Mouse (Mus musculus): ENCODE data around the gene Trpc1. TPM values are rescaled to one million over a fixed set of nuclear protein-coding genes. Genes with fewer than 3 reads are reported as not detected.

Gene Trpc1
- polyA plus RNA-seq (2014; fragmentation: Illumina TruSeq; extraction: RNeasy Lipid Tissue Mini Kit (QIAGEN cat#74804); ENCODE audit: low replicate concordance): 3.5 TPM

GRCm38 (mm10) chr9:95750037-95750511, at the start of gene Trpc1:
TSS of gene Trpc1 (minus strand) at chr9:95750375.

Other genes with a start within 250 kb of the Trpc1 start
- gene U2surp, start 238.4 kb downstream of the Trpc1 start, polyA plus RNA-seq (2014; fragmentation: Illumina TruSeq; extraction: RNeasy Lipid Tissue Mini Kit (QIAGEN cat#74804); ENCODE audit: low replicate concordance): 118 TPM
- 10.0 TPM for gene Paqr9, start 190.7 kb downstream of the Trpc1 start, polyA plus RNA-seq (2014; fragmentation: Illumina TruSeq; extraction: RNeasy Lipid Tissue Mini Kit (QIAGEN cat#74804); ENCODE audit: low replicate concordance)
- 0.33 TPM for gene Pcolce2, start 112.8 kb downstream of the Trpc1 start, polyA plus RNA-seq (2014; fragmentation: Illumina TruSeq; extraction: RNeasy Lipid Tissue Mini Kit (QIAGEN cat#74804); ENCODE audit: low replicate concordance)
- 2,677 TPM for gene Pls1, start 94.9 kb upstream of the Trpc1 start, polyA plus RNA-seq (2014; fragmentation: Illumina TruSeq; extraction: RNeasy Lipid Tissue Mini Kit (QIAGEN cat#74804); ENCODE audit: low replicate concordance)
- gene Atr, start 107.2 kb upstream of the Trpc1 start, polyA plus RNA-seq (2014; fragmentation: Illumina TruSeq; extraction: RNeasy Lipid Tissue Mini Kit (QIAGEN cat#74804); ENCODE audit: low replicate concordance): 12.3 TPM
- 23.8 TPM for gene Xrn1, start 204.4 kb upstream of the Trpc1 start, polyA plus RNA-seq (2014; fragmentation: Illumina TruSeq; extraction: RNeasy Lipid Tissue Mini Kit (QIAGEN cat#74804); ENCODE audit: low replicate concordance)

All from small intestine, adult 10 weeks (tissue).